Mouse (Mus musculus) cerebellum, postnatal 14 days (tissue): ENCODE measurements at regions not wholly inside any gene's neighbourhood (a gene's known extent, or its start where the extent isn't known, plus 50 kb on each side); places are given as distances from the start of the nearest gene placed in this dataset.

Experiments used
- DNase-seq, 2 experiments: peaks; one replicate each; pipeline ENCODE4 v3.0.0; 2021; ENCODE audit warnings: mixed read lengths in 2 of 2

GRCm38 (mm10) chr15:24968636-24969317 lies 444.8 kb downstream of the Basp1 start:
- peak in 1 of 2 experiments; percentile 7 for DNase-seq

GRCm38 (mm10) chr15:24929742-24930141 lies 483.8 kb downstream of the Basp1 start:
- no peak for DNase-seq

- DNase-seq, result no peak
Measured at GRCm38 (mm10) chr15:24911866-24912265, 501.7 kb downstream of the Basp1 start.

- peak; percentile 39 to 51 for DNase-seq
Measured at GRCm38 (mm10) chr15:24911466-24911865, 502.1 kb downstream of the Basp1 start.

- DNase-seq, result peak; percentile 85 to 91
Measured at GRCm38 (mm10) chr15:24906957-24907356, 506.6 kb downstream of the Basp1 start.

GRCm38 (mm10) chr15:24878846-24879245 lies 534.7 kb downstream of the Basp1 start:
- DNase-seq, result no peak

- peak in 1 of 2 experiments; percentile 12 for DNase-seq
Measured at GRCm38 (mm10) chr15:24877711-24878598, 535.6 kb downstream of the Basp1 start.

- peak; percentile 39 to 57 for DNase-seq
Measured at GRCm38 (mm10) chr15:24876157-24876731, 537.3 kb downstream of the Basp1 start.

- DNase-seq, result no peak
Measured at GRCm38 (mm10) chr15:24840271-24840670, 573.3 kb downstream of the Basp1 start.

GRCm38 (mm10) chr15:24838390-24838789 lies 575.2 kb downstream of the Basp1 start:
- no peak for DNase-seq

GRCm38 (mm10) chr15:24827881-24828280 lies 585.7 kb downstream of the Basp1 start:
- no peak for DNase-seq

GRCm38 (mm10) chr15:24827259-24827658 lies 586.3 kb downstream of the Basp1 start:
- DNase-seq, result no peak

GRCm38 (mm10) chr15:24796836-24797235 lies 616.7 kb downstream of the Basp1 start:
- DNase-seq, result peak; percentile 13 to 25

- DNase-seq, result no peak
Measured at GRCm38 (mm10) chr15:24793381-24793780, 620.2 kb downstream of the Basp1 start.

- no peak for DNase-seq
Measured at GRCm38 (mm10) chr15:24786336-24786735, 627.2 kb downstream of the Basp1 start.

- no peak for DNase-seq
Measured at GRCm38 (mm10) chr15:24778234-24778633, 635.3 kb downstream of the Basp1 start.

- DNase-seq, result no peak
Measured at GRCm38 (mm10) chr15:24751480-24752157, 661.9 kb downstream of the Basp1 start.

GRCm38 (mm10) chr15:24743240-24743639 lies 670.3 kb downstream of the Basp1 start:
- DNase-seq, result no peak

- DNase-seq, result no peak
Measured at GRCm38 (mm10) chr15:24725170-24725569, 688.4 kb downstream of the Basp1 start.

- peak; percentile 82 to 87 for DNase-seq
Measured at GRCm38 (mm10) chr15:24724664-24725063, 688.9 kb downstream of the Basp1 start.

- DNase-seq, result no peak
Measured at GRCm38 (mm10) chr15:24720346-24720745, 693.2 kb downstream of the Basp1 start.

- DNase-seq, result no peak
Measured at GRCm38 (mm10) chr15:24682167-24682566, 731.4 kb downstream of the Basp1 start.

- DNase-seq, result no peak
Measured at GRCm38 (mm10) chr15:24648938-24649337, 764.6 kb downstream of the Basp1 start.
